Mouse (Mus musculus) layer of hippocampus, adult 8-10 months (tissue): ENCODE measurements around the gene Chrna7. TPM values are rescaled to one million over a fixed set of nuclear protein-coding genes. Genes with fewer than 3 reads are reported as not detected.

Experiments
- DNase-seq, 2 experiments: peaks; one replicate each; pipeline ENCODE4 v3.0.0; 2022; ENCODE audit warnings: low spot score in 2 of 2
- total RNA-seq, 4 experiments: library from RNA; stranded (reverse); gene quantifications; 2 replicates each; pipeline ENCODE4 v1.2.4; 2022

Gene Chrna7
- total RNA-seq: 10 to 100 TPM; 36.5 to 43.5 (median 41.7) TPM

DNA sequence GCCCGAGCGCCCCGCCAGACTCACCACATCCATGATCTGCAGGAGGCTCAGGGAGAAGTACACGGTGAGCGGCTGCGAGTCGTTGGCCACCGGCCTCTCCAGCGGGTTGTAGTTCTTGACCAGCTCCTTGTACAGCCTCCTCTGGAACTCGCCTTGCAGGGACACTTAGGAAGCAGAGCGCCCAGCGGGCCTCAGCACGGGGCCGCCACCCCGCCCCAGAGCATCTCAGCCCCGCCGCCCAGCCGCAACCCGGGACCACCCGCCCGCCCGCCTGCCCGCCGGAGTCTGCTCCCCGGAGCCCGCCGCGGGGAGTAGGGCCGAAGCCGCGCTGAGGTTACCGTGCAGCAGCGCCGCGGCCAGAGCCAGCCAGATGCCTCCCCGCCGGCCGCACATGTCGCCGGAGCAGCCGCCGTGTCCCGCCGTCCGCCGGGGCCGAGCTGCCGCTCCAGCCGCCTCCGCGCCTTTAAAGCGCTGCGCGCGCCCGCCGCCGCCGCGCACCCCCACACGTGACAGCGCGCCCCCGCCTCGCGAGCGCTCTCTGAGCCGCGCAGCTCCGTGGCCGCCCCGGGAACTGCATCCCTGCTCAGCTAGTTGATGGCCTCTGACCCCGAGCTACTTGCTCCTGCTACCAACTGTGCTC, at the start of gene Chrna7:
TSS of gene Chrna7 (minus strand) at position 486 of the 640 bp plus-strand sequence.
- DNase-seq: peak; percentile 53 to 78

DNA sequence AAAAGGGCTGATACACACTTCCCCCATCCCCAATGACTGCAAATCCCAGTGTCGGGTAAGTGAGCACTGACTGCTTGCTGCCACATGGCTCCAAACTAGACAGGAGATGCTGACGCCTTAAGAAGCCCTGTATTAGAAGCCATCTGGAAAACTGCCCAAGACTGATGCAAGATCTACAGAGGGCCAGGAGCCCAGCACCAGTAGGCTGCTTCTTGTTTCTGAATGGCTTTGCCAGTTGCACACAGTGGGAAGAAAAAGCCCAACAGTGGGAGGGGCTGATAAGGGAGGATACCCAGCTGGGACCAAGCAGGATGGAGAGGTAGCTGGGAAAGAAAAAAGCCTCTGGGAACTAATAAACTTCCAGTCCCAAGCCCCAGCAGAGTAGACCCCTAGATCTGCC, 37.0 kb upstream of the Chrna7 start:
- DNase-seq: no peak

DNA sequence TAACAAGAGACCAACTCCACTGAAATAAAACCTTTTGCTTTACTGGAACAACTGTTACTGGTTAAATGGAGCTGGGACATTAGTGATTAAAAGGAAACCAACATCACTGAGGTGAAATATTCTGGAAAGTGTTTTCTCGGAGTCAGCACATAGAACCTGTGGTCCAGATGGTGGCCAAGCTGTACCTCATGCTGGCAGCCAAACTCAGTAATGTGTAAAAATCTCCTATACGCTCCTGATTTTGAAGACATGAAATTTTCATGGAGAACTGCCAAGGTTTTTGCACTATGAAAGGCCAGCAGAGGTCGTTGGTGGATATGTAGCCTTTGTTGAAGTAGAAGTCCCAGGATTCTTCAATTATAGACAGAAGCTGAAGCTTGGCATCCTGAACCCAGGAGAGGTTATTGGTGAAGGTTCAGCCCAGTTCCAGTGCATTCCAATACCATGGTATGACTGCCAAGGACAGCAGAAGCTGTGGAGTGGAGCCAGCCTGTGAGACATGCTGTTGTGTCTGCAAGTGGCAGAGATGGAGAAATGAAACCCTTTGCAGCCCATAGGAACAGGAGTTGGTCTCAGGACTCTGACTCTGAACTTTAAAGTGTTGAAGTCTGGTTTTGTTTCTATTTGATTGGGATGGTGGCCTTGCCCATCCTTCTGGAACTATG, 25.6 kb upstream of the Chrna7 start:
- DNase-seq: peak in 1 of 2 experiments; percentile 33

DNA sequence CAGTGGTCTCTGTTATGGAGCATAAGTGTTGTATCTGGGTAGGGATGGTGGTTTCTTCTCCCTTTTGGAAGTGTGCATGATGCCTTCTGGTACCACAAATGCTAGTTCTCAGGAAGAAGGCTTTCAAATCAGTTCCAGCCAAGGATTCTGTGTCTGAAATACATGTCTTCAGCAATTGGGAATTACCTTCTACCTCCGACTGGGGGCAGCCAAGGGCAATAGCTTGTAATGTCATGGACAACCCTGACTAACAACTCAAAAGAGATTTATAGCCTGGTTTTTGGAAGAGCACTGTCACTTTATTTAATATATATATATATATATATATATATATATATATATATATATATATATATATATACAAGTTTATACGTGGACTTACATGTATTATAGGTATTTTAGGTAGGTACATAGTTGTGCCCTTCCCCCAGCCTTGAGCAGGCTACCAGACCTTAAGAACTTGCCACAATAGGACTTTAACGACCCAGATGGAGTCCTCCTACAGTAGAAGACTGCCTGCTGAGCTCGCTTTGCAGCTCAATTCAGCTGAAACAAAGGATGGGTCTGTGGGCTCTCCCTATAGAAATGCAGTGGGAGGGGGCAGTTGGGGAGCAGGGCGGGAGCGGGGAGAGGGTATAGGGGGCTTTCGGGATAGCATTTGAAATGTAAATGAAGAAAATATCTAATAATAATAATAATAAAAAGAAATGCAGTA, 12.9 kb upstream of the Chrna7 start:
- no peak for DNase-seq

DNA sequence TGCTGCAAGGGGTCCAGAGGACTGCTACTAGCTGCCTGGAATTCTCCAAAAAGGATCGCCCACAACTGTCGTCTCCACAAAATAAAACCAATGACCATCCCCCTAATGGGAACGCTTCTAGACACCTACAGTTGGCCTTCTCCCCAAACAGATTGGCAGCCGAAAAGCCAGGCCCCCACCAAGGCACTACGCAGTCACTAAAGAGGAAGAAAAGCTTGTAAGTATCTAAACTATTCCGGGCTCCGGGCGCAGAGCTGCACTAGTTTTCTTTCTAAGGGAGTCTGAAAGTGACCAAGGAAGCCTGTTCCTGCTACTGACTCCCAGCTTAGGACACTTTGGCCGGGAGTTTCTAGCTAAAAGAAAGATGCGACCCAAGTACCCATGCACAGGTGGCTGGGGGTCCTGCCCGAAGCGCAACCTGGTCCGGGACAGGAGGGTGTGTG, 707 bp downstream of the Chrna7 start:
- peak in 1 of 2 experiments; percentile 24 for DNase-seq

DNA sequence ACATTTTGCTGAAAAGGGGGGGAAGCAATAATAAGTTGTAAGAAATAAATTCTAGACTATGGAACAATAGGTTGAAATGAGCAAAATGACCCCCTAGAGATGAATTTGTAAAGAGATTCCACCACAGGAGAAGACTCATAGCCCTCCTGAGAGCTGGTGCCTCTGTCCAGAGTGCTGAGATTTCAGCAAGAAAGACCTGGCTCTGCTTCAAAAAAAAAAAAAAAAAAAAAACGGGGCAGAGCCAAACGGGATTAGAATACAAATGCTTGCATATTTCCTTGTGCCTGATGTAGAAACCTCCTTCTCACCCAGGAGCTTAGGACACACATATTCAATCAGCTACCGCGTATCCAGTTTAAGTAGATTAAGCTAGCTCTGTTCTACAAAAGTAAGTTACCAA, 2.9 kb downstream of the Chrna7 start:
- no peak for DNase-seq

DNA sequence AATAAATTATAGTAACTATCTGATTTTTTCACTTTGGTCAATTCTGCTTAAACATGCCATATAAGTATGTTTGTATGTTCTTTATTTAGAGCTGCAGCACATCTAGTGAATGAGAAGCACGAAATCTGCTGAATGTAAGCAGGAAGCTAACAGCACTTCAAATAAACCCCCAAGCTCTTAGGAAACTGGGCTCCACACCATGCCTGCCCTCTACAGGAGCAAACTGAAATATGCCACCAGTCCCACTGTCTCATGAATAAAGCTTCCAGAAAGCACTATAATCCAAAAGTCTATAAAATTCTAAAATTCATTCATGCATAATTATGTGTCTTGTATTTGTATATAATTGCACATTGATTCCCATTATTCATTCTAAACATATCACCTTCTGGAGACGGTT, 5.2 kb downstream of the Chrna7 start:
- DNase-seq: no peak

DNA sequence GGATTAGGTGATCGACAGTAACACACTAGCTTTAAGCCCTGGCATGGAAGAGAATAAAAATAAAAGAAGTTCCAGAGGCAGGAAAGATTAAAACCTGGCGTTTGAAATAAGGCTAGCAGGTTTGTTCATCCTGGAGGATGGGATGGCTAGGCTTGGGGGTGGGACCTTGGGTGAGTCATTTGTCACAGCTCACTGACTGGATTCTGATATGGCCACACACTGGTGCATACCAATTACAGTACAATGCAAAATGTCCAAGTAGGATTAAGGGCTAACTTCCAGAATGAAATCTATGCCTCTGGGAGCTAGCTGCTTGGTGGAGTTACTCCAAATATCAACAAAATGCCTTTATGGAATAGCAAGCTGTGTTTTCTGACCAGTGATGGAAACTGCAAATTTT, 16.8 kb downstream of the Chrna7 start:
- DNase-seq: no peak

DNA sequence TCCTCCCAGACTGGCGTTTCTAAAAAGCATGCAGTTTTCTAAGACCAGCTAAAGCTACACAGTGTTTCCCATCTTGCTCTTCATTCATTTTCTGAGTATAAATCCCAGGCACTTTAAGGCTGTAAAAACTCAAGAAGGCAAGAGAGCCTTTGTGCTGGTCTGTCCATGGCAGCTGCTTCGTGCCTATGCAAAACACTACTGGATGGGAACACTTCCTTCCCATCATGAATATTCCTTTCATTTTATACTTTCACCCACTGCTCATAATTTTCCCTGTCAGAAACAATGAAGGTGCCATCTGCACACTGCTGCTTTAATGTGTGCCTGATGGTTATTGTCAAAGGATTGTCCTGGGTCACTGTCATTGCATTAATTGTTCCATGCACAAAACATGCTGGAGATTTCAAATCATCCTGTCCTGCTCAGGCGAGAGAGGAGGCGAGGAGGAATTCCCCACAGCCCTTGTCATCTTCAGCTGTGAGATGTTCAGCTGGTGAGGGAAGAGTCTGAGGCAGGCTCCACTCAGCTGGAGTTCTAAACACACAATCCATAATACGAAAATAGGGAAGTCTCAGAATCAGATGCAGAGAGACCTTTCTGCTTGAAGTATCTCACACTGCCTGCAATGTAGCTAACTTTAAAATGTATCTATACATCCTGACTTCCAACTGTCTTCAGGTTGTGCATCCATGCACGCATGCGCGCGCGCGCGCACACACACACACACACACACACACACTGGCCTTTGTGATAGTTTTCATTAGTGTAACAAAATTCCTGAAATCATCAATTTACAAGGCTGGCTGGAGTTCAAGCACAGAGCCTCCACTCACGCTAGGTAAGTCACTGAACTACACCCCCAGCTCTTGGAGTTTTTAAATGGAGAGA, 22.5 kb downstream of the Chrna7 start:
- DNase-seq: peak in 1 of 2 experiments; percentile 17

DNA sequence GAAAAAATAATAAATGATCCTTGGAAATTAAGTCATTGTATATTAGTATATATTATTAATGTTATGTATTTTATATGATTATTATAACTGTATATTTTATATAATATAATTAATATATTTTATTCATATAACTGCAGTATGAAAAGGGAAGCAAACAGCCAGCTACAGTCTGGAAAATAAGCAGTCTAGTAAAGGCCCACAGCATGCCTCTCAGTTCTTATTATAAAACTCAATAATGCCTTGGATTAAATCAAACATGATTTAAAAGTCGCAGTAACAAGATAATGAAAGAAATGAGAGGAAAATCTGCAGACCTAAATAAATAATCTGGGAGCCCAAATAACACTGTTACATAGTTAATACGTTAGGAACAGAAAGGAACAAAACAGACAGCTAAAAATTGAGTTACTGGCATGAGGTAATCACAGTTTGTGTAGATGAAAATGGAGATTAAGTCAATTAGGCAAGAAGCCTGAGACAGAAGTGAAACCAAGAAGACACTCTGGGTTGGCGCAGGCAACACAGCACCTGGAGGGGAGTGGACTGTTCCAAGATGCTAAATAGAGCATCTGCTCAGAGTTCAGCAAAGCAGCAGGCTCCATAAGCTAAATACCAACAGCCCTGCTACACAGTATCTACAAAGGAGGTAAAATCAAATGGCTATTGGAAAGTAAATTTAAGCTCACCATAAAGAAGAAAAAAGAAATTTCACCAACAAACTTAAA, 42.1 kb downstream of the Chrna7 start:
- DNase-seq: peak; percentile 22 to 42

DNA sequence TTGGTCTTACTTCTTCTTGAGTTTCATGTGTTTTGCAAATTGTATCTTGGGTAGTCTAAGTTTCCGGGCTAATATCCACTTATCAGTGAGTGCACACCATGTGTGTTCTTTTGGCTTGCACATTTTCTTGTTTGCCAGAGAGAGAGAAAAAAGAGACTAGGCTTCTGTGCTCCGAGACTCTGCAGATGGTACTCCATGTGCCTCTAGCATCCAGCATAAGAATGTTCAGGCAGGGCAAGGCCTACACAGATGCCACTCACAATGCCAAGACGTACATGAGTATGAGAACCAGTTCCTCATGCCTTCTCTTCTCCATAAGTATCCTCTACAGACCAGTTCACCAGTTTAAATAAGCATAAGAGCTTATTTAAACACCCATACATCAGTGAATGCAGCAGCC, 47.8 kb downstream of the Chrna7 start:
- peak; percentile 35 to 39 for DNase-seq

DNA sequence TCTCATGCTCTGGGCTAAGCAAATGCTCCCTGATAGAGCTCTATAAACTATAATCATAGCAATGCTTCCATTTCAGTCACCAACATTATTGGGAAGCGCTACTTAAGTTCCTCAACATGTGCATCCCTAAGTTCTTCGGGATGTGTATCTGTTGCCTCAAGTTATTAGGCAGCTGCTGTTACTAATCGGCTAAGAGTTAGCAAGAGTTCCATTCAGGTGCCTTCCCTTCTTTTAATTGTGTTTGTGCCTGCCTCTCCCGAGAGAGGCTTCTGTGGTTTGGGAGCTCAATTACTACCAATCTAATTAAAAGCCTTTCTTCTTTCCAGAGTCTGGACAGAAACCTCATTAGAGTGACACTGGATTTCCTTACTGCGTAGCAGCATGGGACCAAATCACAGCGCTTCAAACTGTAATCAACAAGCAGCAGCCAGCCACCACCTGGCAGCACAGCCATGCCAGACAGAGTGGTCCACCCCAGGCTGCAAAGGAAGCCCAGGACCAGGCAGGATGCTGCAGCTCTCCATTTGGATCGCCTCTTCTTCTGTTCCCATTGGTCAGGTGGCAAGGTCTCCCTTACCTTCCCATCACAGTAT, 50.0 kb downstream of the Chrna7 start:
- DNase-seq: no peak

DNA sequence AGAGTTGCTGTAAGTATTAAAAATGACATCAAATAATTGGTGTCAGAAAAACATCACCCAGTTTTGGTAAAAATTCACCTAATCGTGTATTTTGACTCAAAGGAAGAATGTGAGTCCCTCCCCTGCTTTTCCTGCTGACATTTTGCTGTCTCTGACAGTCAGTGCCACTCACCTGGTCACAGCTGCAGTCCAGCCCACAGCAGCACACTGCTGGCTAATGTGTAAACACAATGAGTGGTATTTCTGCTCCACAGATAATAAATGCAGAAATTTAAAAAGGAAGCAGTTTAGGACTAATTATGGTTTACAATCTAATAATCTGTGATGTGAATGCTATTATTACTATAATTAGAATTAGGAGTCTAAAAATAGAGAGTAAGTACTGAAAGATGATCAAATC, 59.1 kb downstream of the Chrna7 start:
- DNase-seq: no peak

DNA sequence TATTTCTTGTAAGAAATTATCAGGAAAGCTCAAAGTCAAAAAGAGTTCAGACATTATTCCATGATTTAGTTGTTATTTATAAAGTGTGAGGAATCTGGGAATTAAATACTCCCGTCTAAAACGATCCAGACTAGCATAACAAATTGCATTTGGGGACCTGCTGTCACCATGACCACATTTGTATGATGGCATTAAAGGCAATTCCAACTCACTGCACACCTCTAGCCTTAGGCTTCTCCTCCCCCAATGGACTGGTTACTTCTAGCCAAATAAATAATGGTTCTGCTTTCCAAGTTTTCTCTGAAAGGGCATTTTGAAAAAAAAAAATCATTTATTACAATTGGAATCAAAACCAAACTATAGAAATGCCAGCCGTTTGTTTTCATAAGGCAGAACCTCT, 63.6 kb downstream of the Chrna7 start:
- no peak for DNase-seq

DNA sequence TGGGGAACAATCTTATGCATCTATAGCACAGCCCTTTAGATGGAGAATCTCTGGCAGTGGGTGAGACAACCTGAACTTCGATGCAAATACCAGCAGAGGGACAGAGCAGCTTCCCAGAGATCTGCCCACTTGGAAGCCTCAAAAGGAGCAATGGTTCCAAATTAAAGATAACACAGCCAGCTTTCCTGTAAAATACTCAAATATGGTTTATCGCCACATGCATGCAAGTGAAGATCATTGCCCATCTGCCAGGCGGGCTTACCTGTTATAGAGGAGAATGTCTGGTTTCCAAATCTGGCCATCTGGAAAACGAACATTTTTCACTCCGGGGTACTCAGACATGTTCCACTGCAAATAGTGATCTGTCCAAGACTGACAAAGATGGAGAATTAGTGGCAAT, 64.0 kb downstream of the Chrna7 start:
- DNase-seq: no peak

DNA sequence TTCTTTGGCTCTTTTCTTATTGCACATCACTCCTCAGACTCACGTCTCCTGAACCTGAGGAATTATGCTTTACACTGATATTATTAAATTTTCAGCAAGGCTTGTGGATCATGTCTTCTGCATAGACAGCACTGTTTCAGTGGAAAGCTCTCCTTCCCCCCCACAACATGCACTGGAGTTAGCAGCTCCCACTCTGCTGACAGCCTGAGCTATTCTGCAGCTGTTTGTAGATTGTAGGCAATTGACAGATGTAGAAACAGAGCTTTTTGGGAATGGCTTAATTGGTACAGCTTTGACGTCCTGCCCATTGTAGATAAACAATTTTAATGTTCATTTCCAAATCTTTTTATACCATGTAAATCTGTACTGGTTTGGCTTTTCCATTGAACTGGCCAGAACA, 89.8 kb downstream of the Chrna7 start:
- DNase-seq: no peak

DNA sequence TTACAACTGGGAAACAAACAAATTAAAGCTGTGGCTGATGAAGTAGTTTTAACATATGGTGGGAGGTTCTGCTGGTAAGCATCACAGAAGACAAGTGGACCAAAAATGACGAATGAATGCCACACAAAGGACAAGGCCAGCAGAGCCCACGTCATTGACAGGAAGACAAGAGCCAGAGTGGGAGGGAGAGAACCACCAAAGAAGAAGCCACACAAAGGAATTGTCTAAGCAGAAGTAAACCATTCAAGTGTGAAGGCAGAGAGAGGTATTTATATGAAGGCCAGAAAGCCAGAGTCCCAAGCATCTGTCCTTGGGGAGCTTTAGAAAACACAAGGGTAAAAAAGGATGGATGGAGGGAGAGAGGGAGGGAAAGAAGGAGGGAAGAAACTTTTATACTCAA, 98.7 kb downstream of the Chrna7 start:
- no peak for DNase-seq

DNA sequence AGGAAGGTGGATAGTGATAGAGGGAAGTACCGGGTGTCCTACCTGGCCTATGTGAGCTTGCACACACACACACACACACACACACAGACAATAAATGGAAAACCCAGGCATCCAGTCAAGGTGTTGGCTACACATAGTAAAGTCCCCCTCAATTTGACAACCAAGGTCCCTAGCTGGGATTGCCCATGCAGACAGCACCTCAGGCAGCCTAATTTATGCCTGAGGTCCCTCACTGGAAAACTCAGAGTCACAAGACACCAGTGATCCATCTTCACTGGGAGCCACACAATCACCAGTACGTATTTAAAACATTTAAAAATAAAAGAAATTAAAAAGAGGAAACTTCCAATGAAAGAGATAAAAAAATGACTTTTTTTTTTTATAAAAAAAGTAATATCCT, 99.1 kb downstream of the Chrna7 start:
- DNase-seq: no peak

DNA sequence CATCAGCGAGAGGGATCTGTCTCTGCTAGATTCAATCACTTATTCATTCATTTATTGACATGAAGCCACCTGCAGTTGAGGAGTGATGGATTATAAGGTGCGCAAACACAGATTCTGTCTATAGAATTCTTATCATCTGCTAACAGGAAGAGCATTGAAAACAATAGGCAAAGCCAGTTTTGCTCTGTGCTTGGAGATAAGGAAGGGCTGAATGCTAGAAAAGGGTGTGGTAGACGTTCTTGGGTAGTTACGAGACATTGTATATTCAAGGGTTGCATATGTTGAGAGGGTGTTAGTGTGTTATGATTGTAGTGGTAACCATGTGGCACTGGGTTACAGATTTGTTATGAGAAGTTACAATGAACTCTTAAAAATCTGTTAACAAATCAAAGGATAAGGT, 103.0 kb downstream of the Chrna7 start:
- no peak for DNase-seq

DNA sequence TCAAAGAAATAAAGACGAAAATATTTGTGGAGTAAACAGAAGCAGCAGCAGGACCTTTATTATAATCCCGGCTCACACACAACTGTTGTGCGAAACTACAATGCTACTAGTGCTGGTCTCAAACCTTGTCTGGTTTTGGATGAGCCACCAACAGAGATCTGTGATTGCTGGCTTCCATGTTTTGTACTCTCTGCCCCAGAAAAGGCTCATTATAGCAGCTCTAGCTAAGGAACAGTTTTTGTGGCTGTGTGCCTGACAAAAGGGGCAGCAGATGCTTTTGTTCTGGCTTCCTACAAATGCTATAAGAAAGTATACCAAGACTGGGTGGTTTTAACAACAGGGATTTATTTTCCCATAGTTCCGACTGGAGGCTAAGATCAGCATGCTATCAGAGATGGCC, 126.4 kb downstream of the Chrna7 start:
- no peak for DNase-seq
